Mouse (Mus musculus): ENCODE data around the gene Cyfip2.

The Cyfip2 gene

DNA sequence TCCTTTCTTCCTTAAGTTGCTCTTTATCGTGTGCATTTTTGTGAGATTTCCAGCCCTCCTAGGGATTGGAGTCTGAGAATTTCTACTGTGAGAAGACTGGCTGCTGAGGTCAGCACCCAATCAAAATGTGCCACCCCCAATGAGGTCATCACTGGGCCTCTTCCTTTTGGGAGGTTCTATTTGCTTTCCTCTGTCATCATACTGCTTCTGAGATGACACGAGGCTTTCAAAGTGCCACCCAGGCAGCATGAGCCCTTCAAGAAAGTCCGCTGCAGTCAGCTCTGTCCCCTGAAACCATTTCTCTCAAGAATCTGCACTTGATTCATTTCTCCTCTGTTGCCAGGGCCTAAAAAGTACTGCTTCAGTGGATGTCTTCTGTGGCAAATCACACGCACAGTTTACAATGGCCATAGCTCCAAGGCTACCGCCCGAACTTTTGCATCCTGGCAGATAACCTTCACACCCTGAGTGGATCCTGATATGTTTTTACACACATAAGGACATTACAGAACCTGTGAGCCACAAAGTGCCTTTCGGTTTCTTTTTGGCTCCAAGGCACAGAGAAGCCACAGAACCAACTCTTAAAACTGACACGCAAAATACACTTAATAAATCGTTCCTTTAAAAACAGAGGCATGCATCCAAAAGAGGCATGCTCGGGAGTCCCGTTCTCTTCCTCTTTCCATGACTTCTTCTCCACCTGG is 4.2 kb downstream of the Cyfip2 start:
- no peak for DNase-seq (ENCODE audit: low spot score in 2 of 2)

DNA sequence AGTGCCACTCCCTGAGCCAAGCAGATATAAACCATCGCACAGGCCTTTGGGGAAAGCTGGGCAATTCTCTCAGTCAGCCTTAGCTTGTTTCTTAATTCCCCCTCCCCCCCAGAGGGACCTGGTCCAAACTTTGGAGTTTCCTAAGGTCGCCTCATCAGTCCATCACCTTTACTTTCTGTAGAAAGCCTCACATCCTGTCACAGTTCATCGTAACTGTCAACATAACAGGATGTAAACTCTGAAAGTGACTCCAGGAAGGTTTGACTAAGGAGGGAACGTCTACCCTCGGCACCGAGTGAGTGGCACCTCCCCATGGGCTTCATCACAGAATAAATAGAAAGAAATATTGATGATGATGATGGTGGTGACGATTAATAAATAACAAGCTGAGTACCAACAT is 4.9 kb downstream of the Cyfip2 start:
- DNase-seq (ENCODE audit: low spot score in 2 of 2) = no peak

GRCm38 (mm10) chr11:46306776-46307175 is 5.9 kb downstream of the Cyfip2 start:
- no peak for DNase-seq (ENCODE audit: low spot score in 2 of 2)

GRCm38 (mm10) chr11:46305881-46306520 is 6.7 kb downstream of the Cyfip2 start:
- no peak for DNase-seq (ENCODE audit: low spot score in 2 of 2)

GRCm38 (mm10) chr11:46304864-46305710 is 7.6 kb downstream of the Cyfip2 start:
- peak; percentile 27 to 58 for DNase-seq (ENCODE audit: low spot score in 2 of 2)

GRCm38 (mm10) chr11:46304093-46304492 is 8.6 kb downstream of the Cyfip2 start:
- no peak for DNase-seq (ENCODE audit: low spot score in 2 of 2)

- no peak for DNase-seq (ENCODE audit: low spot score in 2 of 2)
Observed at GRCm38 (mm10) chr11:46302471-46302870, 10.2 kb downstream of the Cyfip2 start.

- no peak for DNase-seq (ENCODE audit: low spot score in 2 of 2)
Observed at GRCm38 (mm10) chr11:46301579-46302248, 10.9 kb downstream of the Cyfip2 start.

DNA sequence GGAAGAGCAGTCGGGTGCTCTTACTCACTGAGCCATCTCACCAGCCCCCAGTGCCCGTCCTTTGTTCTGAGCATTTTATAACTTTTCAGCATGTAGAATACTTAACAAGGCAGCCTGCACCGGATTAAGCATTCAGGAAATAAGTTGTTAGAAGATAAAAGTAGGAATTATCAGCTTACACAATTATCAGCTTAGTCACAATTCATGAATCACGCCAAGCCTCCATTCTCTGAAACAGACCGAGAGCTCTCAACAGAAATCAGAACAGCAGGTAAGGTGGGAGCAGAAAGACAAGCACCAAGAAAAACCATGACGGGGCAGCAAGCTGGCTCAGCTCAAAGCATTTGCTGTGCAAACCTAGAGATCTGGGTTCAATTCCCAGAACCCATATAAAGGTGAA is 12.8 kb downstream of the Cyfip2 start:
- no peak for DNase-seq (ENCODE audit: low spot score in 2 of 2)

GRCm38 (mm10) chr11:46298889-46299785 is 13.5 kb downstream of the Cyfip2 start:
- DNase-seq (ENCODE audit: low spot score in 2 of 2) = no peak

DNA sequence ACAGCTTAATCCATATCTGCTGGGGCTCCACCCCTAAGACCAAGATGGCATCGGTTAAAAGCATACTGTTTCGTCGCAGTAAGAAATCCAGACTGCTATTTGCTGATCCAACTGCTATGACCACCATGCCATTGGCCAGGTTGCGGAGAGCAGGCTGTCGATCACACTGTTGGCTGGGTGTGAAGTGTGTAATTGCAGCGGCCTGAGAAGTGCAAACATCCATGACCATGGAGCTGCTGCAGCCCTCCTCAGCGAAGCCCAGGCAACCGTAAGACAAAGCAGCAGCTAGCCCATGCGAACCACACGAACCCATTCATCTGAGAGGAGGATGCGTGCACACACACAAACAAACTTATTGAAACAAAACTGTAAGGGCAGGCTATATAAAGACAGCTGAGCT is 18.3 kb downstream of the Cyfip2 start:
- no peak for DNase-seq (ENCODE audit: low spot score in 2 of 2)

DNA sequence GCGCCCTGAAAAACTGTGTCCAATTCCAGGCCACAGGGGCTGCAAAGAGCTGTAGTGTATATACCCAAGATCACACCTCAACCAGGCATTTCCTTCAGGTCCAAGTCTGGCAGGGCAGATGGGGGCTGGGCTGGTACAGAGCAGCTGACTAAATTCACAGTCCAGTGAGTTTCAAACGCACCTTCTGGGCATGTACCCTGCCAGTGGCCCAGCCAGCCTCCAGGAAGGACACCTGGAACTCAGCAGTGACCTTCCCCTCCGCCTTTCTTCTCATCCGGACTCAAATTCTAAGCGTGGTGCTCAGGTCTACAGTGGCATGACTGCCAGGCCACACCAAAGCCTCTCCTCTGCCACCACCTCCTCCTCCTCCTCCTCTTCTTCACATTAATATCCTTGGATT is 19.2 kb downstream of the Cyfip2 start:
- DNase-seq (ENCODE audit: low spot score in 2 of 2) = no peak

GRCm38 (mm10) chr11:46290988-46291405 is 21.7 kb downstream of the Cyfip2 start:
- DNase-seq (ENCODE audit: low spot score in 2 of 2) = no peak

GRCm38 (mm10) chr11:46289561-46289960 is 23.1 kb downstream of the Cyfip2 start:
- DNase-seq (ENCODE audit: low spot score in 2 of 2) = no peak

GRCm38 (mm10) chr11:46289022-46289421 is 23.6 kb downstream of the Cyfip2 start:
- no peak for DNase-seq (ENCODE audit: low spot score in 2 of 2)

GRCm38 (mm10) chr11:46288091-46288490 is 24.6 kb downstream of the Cyfip2 start:
- DNase-seq (ENCODE audit: low spot score in 2 of 2) = no peak

DNA sequence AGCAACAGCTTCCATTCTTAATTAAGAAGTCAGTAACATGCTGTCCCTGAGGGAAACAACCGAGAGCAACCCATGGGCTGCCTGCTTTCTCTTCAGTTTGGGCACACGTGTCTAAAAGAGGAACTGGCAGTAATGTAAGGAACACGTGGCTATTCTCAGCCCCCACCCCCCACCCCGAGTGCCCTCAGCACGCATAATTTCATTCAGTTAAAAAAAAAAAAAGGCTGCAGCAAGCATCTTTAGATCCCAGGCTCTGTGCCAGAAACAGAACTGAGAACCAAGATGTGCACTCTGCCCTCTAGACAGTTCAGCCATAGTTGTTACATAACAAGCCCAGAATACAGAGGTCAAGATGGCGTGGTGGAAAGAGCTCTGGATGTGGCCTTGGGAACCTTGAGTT is 25.9 kb downstream of the Cyfip2 start:
- DNase-seq (ENCODE audit: low spot score in 2 of 2) = peak in 1 of 2 experiments; percentile 55

- DNase-seq (ENCODE audit: low spot score in 2 of 2) = no peak
Observed at GRCm38 (mm10) chr11:46283800-46284199, 28.9 kb downstream of the Cyfip2 start.

DNA sequence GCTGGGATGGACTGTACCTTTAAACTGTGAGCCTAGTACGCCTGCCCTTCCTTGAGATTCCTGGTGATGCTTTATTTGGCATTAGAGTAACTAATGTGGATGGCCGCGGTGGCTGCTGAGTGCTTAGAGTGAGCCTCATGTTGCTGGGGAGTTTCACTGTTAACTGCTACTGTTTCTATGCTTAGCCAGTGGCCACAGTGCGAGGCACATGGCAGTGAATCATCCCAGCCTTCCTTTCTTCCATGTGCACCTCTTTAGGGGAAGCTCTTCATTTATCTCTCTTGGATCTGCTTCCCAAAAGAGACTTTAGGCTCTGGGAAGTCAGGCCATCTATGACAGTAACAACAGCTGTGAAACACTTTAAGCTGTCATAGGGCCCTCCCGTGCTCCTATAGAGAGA is 30.0 kb downstream of the Cyfip2 start:
- no peak for DNase-seq (ENCODE audit: low spot score in 2 of 2)

GRCm38 (mm10) chr11:46278709-46279108 is 34.0 kb downstream of the Cyfip2 start:
- DNase-seq (ENCODE audit: low spot score in 2 of 2) = no peak

GRCm38 (mm10) chr11:46278140-46278539 is 34.5 kb downstream of the Cyfip2 start:
- DNase-seq (ENCODE audit: low spot score in 2 of 2) = no peak

Measured in spleen, postnatal 10 days (tissue).